Mouse (Mus musculus) cerebellum, postnatal 10 days (tissue): ENCODE measurements around the gene Tprg.

ENCODE experiments used
- DNase-seq, 2 experiments: peaks; one replicate each; pipeline ENCODE4 v3.0.0; 2021; ENCODE audit warnings: mixed read lengths in 2 of 2

Gene Tprg

GRCm38 (mm10) chr16:25333279-25334219 is 46.9 kb downstream of the Tprg start:
- DNase-seq: no peak

- DNase-seq: no peak
Observed at GRCm38 (mm10) chr16:25335058-25335703, 48.6 kb downstream of the Tprg start.

GRCm38 (mm10) chr16:25349626-25350025 is 63.0 kb downstream of the Tprg start:
- DNase-seq: peak; percentile 84 to 90

- no peak for DNase-seq
Observed at GRCm38 (mm10) chr16:25367834-25368233, 81.2 kb downstream of the Tprg start.

GRCm38 (mm10) chr16:25369984-25370412 is 83.4 kb downstream of the Tprg start:
- peak in 1 of 2 experiments; percentile 13 for DNase-seq

- DNase-seq: no peak
Observed at GRCm38 (mm10) chr16:25374121-25374520, 87.5 kb downstream of the Tprg start.

GRCm38 (mm10) chr16:25374775-25375174 is 88.2 kb downstream of the Tprg start:
- peak; percentile 18 to 38 for DNase-seq

- peak; percentile 90 to 92 for DNase-seq
Observed at GRCm38 (mm10) chr16:25376720-25377373, 90.2 kb downstream of the Tprg start.

GRCm38 (mm10) chr16:25377695-25378094 is 91.1 kb downstream of the Tprg start:
- no peak for DNase-seq

- DNase-seq: no peak
Observed at GRCm38 (mm10) chr16:25385498-25386192, 99.0 kb downstream of the Tprg start.

- DNase-seq: no peak
Observed at GRCm38 (mm10) chr16:25394676-25395075, 108.1 kb downstream of the Tprg start.

- peak; percentile 68 to 83 for DNase-seq
Observed at GRCm38 (mm10) chr16:25404156-25404555, 117.5 kb downstream of the Tprg start.

GRCm38 (mm10) chr16:25407204-25407886 is 120.7 kb downstream of the Tprg start:
- DNase-seq: peak; percentile 43 to 53

GRCm38 (mm10) chr16:25408032-25408431 is 121.4 kb downstream of the Tprg start:
- DNase-seq: no peak

- no peak for DNase-seq
Observed at GRCm38 (mm10) chr16:25411307-25411706, 124.7 kb downstream of the Tprg start.

- DNase-seq: no peak
Observed at GRCm38 (mm10) chr16:25413885-25414284, 127.3 kb downstream of the Tprg start.

- no peak for DNase-seq
Observed at GRCm38 (mm10) chr16:25415186-25415585, 128.6 kb downstream of the Tprg start.

GRCm38 (mm10) chr16:25417875-25418630 is 131.4 kb downstream of the Tprg start:
- no peak for DNase-seq

- DNase-seq: no peak
Observed at GRCm38 (mm10) chr16:25422997-25423396, 136.4 kb downstream of the Tprg start.

- DNase-seq: no peak
Observed at GRCm38 (mm10) chr16:25424001-25424400, 137.4 kb downstream of the Tprg start.

GRCm38 (mm10) chr16:25424915-25425314 is 138.3 kb downstream of the Tprg start:
- DNase-seq: peak; percentile 7 to 12
